Mouse (Mus musculus): ENCODE measurements around the gene Efhd2. TPM values are rescaled to one million over a fixed set of nuclear protein-coding genes. Genes with fewer than 3 reads are reported as not detected.

Gene Efhd2
- polyA plus RNA-seq, 1 experiment from 2014 or later = 64.6 TPM

GRCm38 (mm10) chr4:141897225-141897624, 22.5 kb upstream of the Efhd2 start:
- Histone ChIP-seq H3K9ac (no peak overlapping the region), H3K4me3 (ENCODE audit: low read depth, low read length) (no peak overlapping the region), H3K4me1 (ENCODE audit: insufficient read depth) (peaks cover 25% of the 10 kb centered on the region), H3K9me3 (ENCODE audit: low read depth, low read length) (no peaks in the 10 kb centered on the region), H3K27me3 (ENCODE audit: insufficient read depth, low read length) (no peaks in the 10 kb centered on the region), H3K36me3 (ENCODE audit: insufficient read depth) (no peaks in the 10 kb centered on the region), H3K4me2 (no peak overlapping the region), H3K27ac (ENCODE audit: low read depth) (no peak overlapping the region)
- DNase-seq (peak; percentile 72), ATAC-seq (ENCODE audit: insufficient read depth) (no peak)
- 61% methylated on average over 6 of the region's 6 CpGs for WGBS
- TF ChIP-seq CTCF (IDR thresholded peaks at IDR 0.05; ENCODE audit: low read depth) = no peak

- no peaks in the 10 kb centered on the region for H3K9me3 ChIP-seq (ENCODE audit: low read depth, low read length)
- peak overlapping the region; percentile 20; the same call in 1 of the 2 replicates for H3K4me2 ChIP-seq
- TF ChIP-seq CTCF (IDR thresholded peaks at IDR 0.05; ENCODE audit: low read depth) = no peak
- no peaks in the 10 kb centered on the region for H3K36me3 ChIP-seq (ENCODE audit: insufficient read depth)
- peaks cover 22% of the 10 kb centered on the region for H3K4me1 ChIP-seq (ENCODE audit: insufficient read depth)
- H3K27ac ChIP-seq (ENCODE audit: low read depth) = no peak overlapping the region; the same call in 1 of the 2 replicates
- no peak overlapping the region for H3K4me3 ChIP-seq (ENCODE audit: low read depth, low read length)
- no peak for ATAC-seq (ENCODE audit: insufficient read depth)
- no peaks in the 10 kb centered on the region for H3K27me3 ChIP-seq (ENCODE audit: insufficient read depth, low read length)
- 35% methylated on average over 12 of the region's 12 CpGs for WGBS
- peak; percentile 69 for DNase-seq
- no peak overlapping the region for H3K9ac ChIP-seq
Observed at GRCm38 (mm10) chr4:141895772-141896171, 21.1 kb upstream of the Efhd2 start.

GRCm38 (mm10) chr4:141893157-141893784, 18.6 kb upstream of the Efhd2 start:
- ATAC-seq (ENCODE audit: insufficient read depth) (no peak), DNase-seq (no peak)
- Histone ChIP-seq H3K4me3 (ENCODE audit: low read depth, low read length) (no peak overlapping the region), H3K9me3 (ENCODE audit: low read depth, low read length) (no peaks in the 10 kb centered on the region), H3K4me1 (ENCODE audit: insufficient read depth) (peaks cover 16% of the 10 kb centered on the region), H3K9ac (no peak overlapping the region), H3K4me2 (no peak overlapping the region), H3K36me3 (ENCODE audit: insufficient read depth) (no peaks in the 10 kb centered on the region), H3K27ac (ENCODE audit: low read depth) (no peak overlapping the region), H3K27me3 (ENCODE audit: insufficient read depth, low read length) (no peaks in the 10 kb centered on the region)
- no peak for TF ChIP-seq CTCF (IDR thresholded peaks at IDR 0.05; ENCODE audit: low read depth)
- WGBS = 75% methylated on average over 8 of the region's 8 CpGs

- no peaks in the 10 kb centered on the region for H3K9me3 ChIP-seq (ENCODE audit: low read depth, low read length)
- no peak for TF ChIP-seq CTCF (IDR thresholded peaks at IDR 0.05; ENCODE audit: low read depth)
- ATAC-seq (ENCODE audit: insufficient read depth) = no peak
- WGBS = 20% methylated on average over 6 of the region's 6 CpGs
- H3K9ac ChIP-seq = no peak overlapping the region
- H3K27ac ChIP-seq (ENCODE audit: low read depth) = no peak overlapping the region
- no peak for DNase-seq
- no peaks in the 10 kb centered on the region for H3K36me3 ChIP-seq (ENCODE audit: insufficient read depth)
- H3K4me1 ChIP-seq (ENCODE audit: insufficient read depth) = 0 out of 2 replicates have a peak, but pooled peaks cover 4% of the 10 kb centered on the region
- H3K4me2 ChIP-seq = no peak overlapping the region
- no peak overlapping the region for H3K4me3 ChIP-seq (ENCODE audit: low read depth, low read length)
- no peaks in the 10 kb centered on the region for H3K27me3 ChIP-seq (ENCODE audit: insufficient read depth, low read length)
Observed at GRCm38 (mm10) chr4:141886385-141886968, 11.8 kb upstream of the Efhd2 start.

- no peak for DNase-seq
- Histone ChIP-seq H3K27me3 (ENCODE audit: insufficient read depth, low read length) (no peaks in the 10 kb centered on the region), H3K9ac (no peak overlapping the region), H3K9me3 (ENCODE audit: low read depth, low read length) (no peaks in the 10 kb centered on the region), H3K27ac (ENCODE audit: low read depth) (no peak overlapping the region), H3K4me2 (no peak overlapping the region), H3K4me1 (ENCODE audit: insufficient read depth) (0 out of 2 replicates have a peak, but pooled peaks cover 4% of the 10 kb centered on the region), H3K36me3 (ENCODE audit: insufficient read depth) (no peaks in the 10 kb centered on the region), H3K4me3 (ENCODE audit: low read depth, low read length) (no peak overlapping the region)
- ATAC-seq (ENCODE audit: insufficient read depth) = no peak
- TF ChIP-seq CTCF (IDR thresholded peaks at IDR 0.05; ENCODE audit: low read depth) = no peak
- 58% methylated on average over 9 of the region's 9 CpGs for WGBS
Observed at GRCm38 (mm10) chr4:141885451-141885850, 10.7 kb upstream of the Efhd2 start.

GRCm38 (mm10) chr4:141882858-141883257, 8.1 kb upstream of the Efhd2 start:
- no peak for ATAC-seq (ENCODE audit: insufficient read depth)
- Histone ChIP-seq H3K9me3 (ENCODE audit: low read depth, low read length) (no peaks in the 10 kb centered on the region), H3K27me3 (ENCODE audit: insufficient read depth, low read length) (no peaks in the 10 kb centered on the region), H3K9ac (no peak overlapping the region), H3K4me3 (ENCODE audit: low read depth, low read length) (no peak overlapping the region), H3K4me2 (no peak overlapping the region), H3K4me1 (ENCODE audit: insufficient read depth) (0 out of 2 replicates have a peak, but pooled peaks cover 4% of the 10 kb centered on the region), H3K36me3 (ENCODE audit: insufficient read depth) (no peaks in the 10 kb centered on the region), H3K27ac (ENCODE audit: low read depth) (no peak overlapping the region)
- TF ChIP-seq CTCF (IDR thresholded peaks at IDR 0.05; ENCODE audit: low read depth) = no peak
- DNase-seq = no peak
- WGBS = 77% methylated on average over 7 of the region's 7 CpGs

- Histone ChIP-seq H3K27me3 (ENCODE audit: insufficient read depth, low read length) (no peaks in the 10 kb centered on the region), H3K4me1 (ENCODE audit: insufficient read depth) (0 out of 2 replicates have a peak, but pooled peaks cover 4% of the 10 kb centered on the region), H3K4me3 (ENCODE audit: low read depth, low read length) (no peak overlapping the region), H3K9ac (no peak overlapping the region), H3K9me3 (ENCODE audit: low read depth, low read length) (no peaks in the 10 kb centered on the region), H3K36me3 (ENCODE audit: insufficient read depth) (no peaks in the 10 kb centered on the region), H3K4me2 (no peak overlapping the region), H3K27ac (ENCODE audit: low read depth) (no peak overlapping the region)
- TF ChIP-seq CTCF (IDR thresholded peaks at IDR 0.05; ENCODE audit: low read depth) = no peak
- DNase-seq (no peak), ATAC-seq (ENCODE audit: insufficient read depth) (no peak)
- 38% methylated on average over 5 of the region's 5 CpGs for WGBS
Observed at GRCm38 (mm10) chr4:141881950-141882349, 7.2 kb upstream of the Efhd2 start.
